Comparison of ENCODE assay signal across 11 mouse cellular contexts in genomic region chr12:28607546-28608305, GRCm38 (mm10). TPM values are rescaled to one million over a fixed set of nuclear protein-coding genes. Genes with fewer than 3 reads are reported as not detected.
DNase-seq lines count a peak whose midpoint lies in the region; ATAC-seq lines count a peak whose summit lies in the region.
"Had no signal": no experiment of that assay in that cellular context is flagged by ENCODE, and none has a peak within 500 bp of the region (broad histone marks: within the 10 kb centered on the region; RNA-seq: fewer than 3 reads in every experiment).

No protein-coding gene starts in this region.

- no peaks in the 10 kb centered on the region for H3K27me3 ChIP-seq in heart, embryonic 16.5 days (ENCODE audit: control insufficient read depth, insufficient read depth, low read length)
- H3K27me3 ChIP-seq in hindbrain, embryonic 16.5 days (replicated peaks; ENCODE audit: control insufficient read depth, insufficient read depth, low read length): no peaks in the 10 kb centered on the region
- H3K27me3 ChIP-seq in neural tube, embryonic 13.5 days: no peaks in the 10 kb centered on the region
- H3K27me3 ChIP-seq: CH12.LX; embryonic facial prominence, embryonic 12.5 days; limb, embryonic 13.5 days had no signal

- DNase-seq in heart, postnatal 10 days: no peak
- DNase-seq in cerebellum, postnatal 10 days: peak; percentile 82 to 87
- DNase-seq in thymus, postnatal 10 days (ENCODE audit: low spot score in 2 of 2): no peak
- no peak for DNase-seq in thymus, adult 18-20 months

- intact Hi-C loops in heart, postnatal 10 days (cut with DNase I): no loop called here

- H3K4me1 ChIP-seq in heart, embryonic 16.5 days (ENCODE audit: control insufficient read depth, insufficient read depth, low read length): 0 out of 2 replicates have a peak, but pooled peaks cover 4% of the 10 kb centered on the region
- H3K4me1 ChIP-seq in hindbrain, embryonic 16.5 days (ENCODE audit: control insufficient read depth, insufficient read depth, low read depth, low read length): peaks cover 13% of the 10 kb centered on the region
- peaks cover 20% of the 10 kb centered on the region for H3K4me1 ChIP-seq in neural tube, embryonic 13.5 days (replicated peaks)

- H3K9me3 ChIP-seq in heart, embryonic 16.5 days (replicated peaks; ENCODE audit: control insufficient read depth, low read length): no peaks in the 10 kb centered on the region
- no peaks in the 10 kb centered on the region for H3K9me3 ChIP-seq in hindbrain, embryonic 16.5 days (ENCODE audit: control insufficient read depth, low read length)
- H3K9me3 ChIP-seq in neural tube, embryonic 13.5 days: no peaks in the 10 kb centered on the region
- H3K9me3 ChIP-seq: embryonic facial prominence, embryonic 12.5 days; limb, embryonic 13.5 days had no signal

- 48% methylated on average over 17 of the region's 17 CpGs for WGBS in heart, embryonic 16.5 days
- 17% methylated on average over 17 of the region's 17 CpGs for WGBS in hindbrain, embryonic 16.5 days
- WGBS in neural tube, embryonic 13.5 days: 38% methylated on average over 17 of the region's 17 CpGs

- no peak overlapping the region for H3K9ac ChIP-seq in heart, embryonic 16.5 days (ENCODE audit: low read length)
- peak overlapping the region; percentile 57 for H3K9ac ChIP-seq in hindbrain, embryonic 16.5 days (ENCODE audit: low read depth, low read length)
- peak overlapping the region; percentile 41 for H3K9ac ChIP-seq in neural tube, embryonic 13.5 days
- H3K9ac ChIP-seq: embryonic facial prominence, embryonic 12.5 days; limb, embryonic 13.5 days had no signal

- peak overlapping the region; percentile 25; the same call in 1 of the 2 replicates for H3K4me2 ChIP-seq in heart, embryonic 16.5 days (ENCODE audit: low read depth, low read length)
- peak overlapping the region; percentile 54 for H3K4me2 ChIP-seq in hindbrain, embryonic 16.5 days (ENCODE audit: low read length)
- H3K4me2 ChIP-seq in neural tube, embryonic 13.5 days: peak overlapping the region; percentile 35
- H3K4me2 ChIP-seq: embryonic facial prominence, embryonic 12.5 days; limb, embryonic 13.5 days had no signal

- ATAC-seq in heart, embryonic 16.5 days (replicated peaks; ENCODE audit: extremely low read depth, insufficient read depth, low FRiP score): peak; percentile 51; the same call in 1 of the 2 replicates
- peak; percentile 91 for ATAC-seq in hindbrain, embryonic 16.5 days
- ATAC-seq in neural tube, embryonic 13.5 days (ENCODE audit: low read depth): peak; percentile 76
- ATAC-seq in inflammation-experienced regulatory T-cells, adult 6 months: no peak

- H3K36me3 ChIP-seq in heart, embryonic 16.5 days (ENCODE audit: control insufficient read depth, insufficient read depth): no peaks in the 10 kb centered on the region
- no peaks in the 10 kb centered on the region for H3K36me3 ChIP-seq in hindbrain, embryonic 16.5 days (ENCODE audit: control insufficient read depth, insufficient read depth, low read length)
- no peaks in the 10 kb centered on the region for H3K36me3 ChIP-seq in neural tube, embryonic 13.5 days
- H3K36me3 ChIP-seq: embryonic facial prominence, embryonic 12.5 days; limb, embryonic 13.5 days had no signal

- no peak overlapping the region for H3K4me3 ChIP-seq in heart, embryonic 16.5 days (ENCODE audit: low read length)
- peak overlapping the region; percentile 27 for H3K4me3 ChIP-seq in hindbrain, embryonic 16.5 days (ENCODE audit: low read length)
- peak overlapping the region; percentile 1; the same call in 1 of the 2 replicates for H3K4me3 ChIP-seq in neural tube, embryonic 13.5 days
- H3K4me3 ChIP-seq: embryonic facial prominence, embryonic 12.5 days; limb, embryonic 13.5 days had no signal

- H3K27ac ChIP-seq in heart, embryonic 16.5 days (ENCODE audit: low read length): no peak overlapping the region
- peak overlapping the region; percentile 88 for H3K27ac ChIP-seq in hindbrain, embryonic 16.5 days (ENCODE audit: low read depth, low read length)
- peak overlapping the region; percentile 87 for H3K27ac ChIP-seq in neural tube, embryonic 13.5 days (replicated peaks)
- H3K27ac ChIP-seq: embryonic facial prominence, embryonic 12.5 days; limb, embryonic 13.5 days had no signal

RNA-seq across cellular contexts. Expression of gene Colec11, which starts 15.5 kb away (rescaled TPM):
- polyA plus RNA-seq in heart, embryonic 16.5 days (2015; fragmentation: Nextera tagmentation; extraction: Ambion mirVana): 19.5 and 20.7 TPM in 2 replicates
- total RNA-seq in heart, postnatal 10 days (2021): 10 to 100 TPM; 27.3 to 31.6 TPM
- 1.4 and 1.6 TPM in 2 replicates for polyA plus RNA-seq in hindbrain, embryonic 16.5 days (2015; fragmentation: Nextera tagmentation; extraction: Ambion mirVana)
- polyA plus RNA-seq in neural tube, embryonic 13.5 days (2015; fragmentation: Nextera tagmentation; extraction: Ambion mirVana): 0.93 and 1.4 TPM in 2 replicates
- polyA plus RNA-seq in inflammation-experienced regulatory T-cells, adult 6 months (2017; shearing (Covaris generic)): under 1 TPM in 1 of 3 experiments, not detected in 2; 0.31 TPM
- total RNA-seq: CH12.LX had no signal

RNA-seq across cellular contexts. Expression of gene Allc, which starts 25.4 kb away (rescaled TPM):
- not detected in 2 replicates for polyA plus RNA-seq in heart, embryonic 16.5 days (2015; fragmentation: Nextera tagmentation; extraction: Ambion mirVana)
- not detected for total RNA-seq in heart, postnatal 10 days (2021)
- polyA plus RNA-seq in hindbrain, embryonic 16.5 days (2015; fragmentation: Nextera tagmentation; extraction: Ambion mirVana): 0.15 TPM in 2 replicates
- 0.18 and 0.19 TPM in 2 replicates for polyA plus RNA-seq in neural tube, embryonic 13.5 days (2015; fragmentation: Nextera tagmentation; extraction: Ambion mirVana)
- not detected for polyA plus RNA-seq in inflammation-experienced regulatory T-cells, adult 6 months (2017; shearing (Covaris generic))
- total RNA-seq: CH12.LX had no signal
- polyA plus RNA-seq: embryonic facial prominence, embryonic 12.5 days; limb, embryonic 13.5 days had no signal

RNA-seq across cellular contexts. Expression of gene Rps7, which starts 28.0 kb away (rescaled TPM):
- polyA plus RNA-seq in heart, embryonic 16.5 days (2015; fragmentation: Nextera tagmentation; extraction: Ambion mirVana): 327 and 342 TPM in 2 replicates
- 100 to 1,000 TPM; 378 to 389 TPM for total RNA-seq in heart, postnatal 10 days (2021)
- 315 and 319 TPM in 2 replicates for polyA plus RNA-seq in hindbrain, embryonic 16.5 days (2015; fragmentation: Nextera tagmentation; extraction: Ambion mirVana)
- 517 and 523 TPM in 2 replicates for polyA plus RNA-seq in neural tube, embryonic 13.5 days (2015; fragmentation: Nextera tagmentation; extraction: Ambion mirVana)
- polyA plus RNA-seq in inflammation-experienced regulatory T-cells, adult 6 months (2017; shearing (Covaris generic)): 1,000 to 10,000 TPM; 1,531 to 2,541 (median 1,663) TPM

RNA-seq across cellular contexts. Expression of gene Rnaseh1, which starts 41.7 kb away (rescaled TPM):
- 19.3 and 20.8 TPM in 2 replicates for polyA plus RNA-seq in heart, embryonic 16.5 days (2015; fragmentation: Nextera tagmentation; extraction: Ambion mirVana)
- 1 to 10 TPM; 7.5 to 8.7 TPM for total RNA-seq in heart, postnatal 10 days (2021)
- 22.7 and 23.0 TPM in 2 replicates for polyA plus RNA-seq in hindbrain, embryonic 16.5 days (2015; fragmentation: Nextera tagmentation; extraction: Ambion mirVana)
- 23.9 and 25.8 TPM in 2 replicates for polyA plus RNA-seq in neural tube, embryonic 13.5 days (2015; fragmentation: Nextera tagmentation; extraction: Ambion mirVana)
- polyA plus RNA-seq in inflammation-experienced regulatory T-cells, adult 6 months (2017; shearing (Covaris generic)): 10 to 100 TPM; 21.7 to 32.7 (median 28.9) TPM

RNA-seq across cellular contexts. Expression of gene Dcdc2c, which starts 55.5 kb away (rescaled TPM):
- polyA plus RNA-seq in heart, embryonic 16.5 days (2015; fragmentation: Nextera tagmentation; extraction: Ambion mirVana): 0.09 and 0.16 TPM in 2 replicates
- under 1 TPM; 0.29 to 0.30 TPM for total RNA-seq in heart, postnatal 10 days (2021)
- polyA plus RNA-seq in hindbrain, embryonic 16.5 days (2015; fragmentation: Nextera tagmentation; extraction: Ambion mirVana): not detected in 2 replicates
- polyA plus RNA-seq in neural tube, embryonic 13.5 days (2015; fragmentation: Nextera tagmentation; extraction: Ambion mirVana): 0.11 TPM in 1 of 2 replicates, not detected in the other
- polyA plus RNA-seq in inflammation-experienced regulatory T-cells, adult 6 months (2017; shearing (Covaris generic)): not detected
- total RNA-seq: CH12.LX had no signal

Comparison
In these comparisons a context has a peak if more than half of its experiments do, and no peak if none do; other contexts are left out.
1. DNase-seq: peak in cerebellum, postnatal 10 days (2 of 2); none in heart, postnatal 10 days (0 of 2), thymus, postnatal 10 days (0 of 2) and thymus, adult 18-20 months (0 of 2).
2. Peak in every context shown above with its lines, with median percentiles within 50 percentile points of each other: H3K4me2 ChIP-seq.